Mouse (Mus musculus): ENCODE measurements at regions not wholly inside any gene's neighbourhood (a gene's known extent, or its start where the extent isn't known, plus 50 kb on each side); places are given as distances from the start of the nearest gene placed in this dataset.

DNA sequence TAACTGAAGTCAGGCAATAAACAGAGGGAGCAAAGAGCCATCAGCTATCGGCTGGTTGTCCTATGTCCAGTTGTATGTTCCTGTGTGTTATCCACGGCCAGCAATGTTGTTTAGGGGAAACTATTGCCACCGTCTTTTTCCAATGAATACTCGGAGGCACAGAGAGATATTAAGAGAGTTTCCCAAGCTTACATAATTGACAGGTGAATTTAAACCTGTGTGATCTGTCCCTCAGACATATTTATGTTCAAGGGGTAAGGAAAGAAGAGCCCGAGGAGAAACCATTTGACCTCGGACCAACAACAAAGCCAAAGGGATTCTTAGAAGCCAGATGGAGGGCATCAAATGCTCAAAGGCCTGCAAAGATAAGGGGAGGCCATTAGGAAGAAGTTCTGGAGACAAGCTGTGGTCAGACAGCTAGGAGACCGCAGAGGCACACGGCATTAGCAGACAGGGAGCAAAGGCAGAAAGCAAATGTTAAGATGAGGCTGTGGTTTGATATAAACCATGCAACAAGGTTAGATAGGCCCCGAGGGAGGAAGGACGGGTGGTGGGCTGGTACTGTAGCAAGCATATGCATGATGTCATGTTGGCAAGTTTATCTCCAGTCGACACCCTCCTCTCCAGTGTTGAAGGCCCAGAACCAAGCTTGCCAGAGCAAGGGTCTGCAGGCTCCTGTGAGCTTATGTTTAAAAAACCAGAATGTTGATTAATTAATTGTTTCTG is 82.1 kb upstream of the Cpsf6 start:
- no peak overlapping the region for H3K9ac ChIP-seq
- H3K27ac ChIP-seq: no peak overlapping the region
- 86% methylated on average over 11 of the region's 11 CpGs for WGBS
- no peaks in the 10 kb centered on the region for H3K4me1 ChIP-seq
- H3K27me3 ChIP-seq: no peaks in the 10 kb centered on the region
- H3K4me2 ChIP-seq (replicated peaks): no peak overlapping the region
- no peaks in the 10 kb centered on the region for H3K36me3 ChIP-seq
- no peaks in the 10 kb centered on the region for H3K9me3 ChIP-seq (replicated peaks)
- no peak overlapping the region for H3K4me3 ChIP-seq
- no peak for ATAC-seq (ENCODE audit: low FRiP score)

DNA sequence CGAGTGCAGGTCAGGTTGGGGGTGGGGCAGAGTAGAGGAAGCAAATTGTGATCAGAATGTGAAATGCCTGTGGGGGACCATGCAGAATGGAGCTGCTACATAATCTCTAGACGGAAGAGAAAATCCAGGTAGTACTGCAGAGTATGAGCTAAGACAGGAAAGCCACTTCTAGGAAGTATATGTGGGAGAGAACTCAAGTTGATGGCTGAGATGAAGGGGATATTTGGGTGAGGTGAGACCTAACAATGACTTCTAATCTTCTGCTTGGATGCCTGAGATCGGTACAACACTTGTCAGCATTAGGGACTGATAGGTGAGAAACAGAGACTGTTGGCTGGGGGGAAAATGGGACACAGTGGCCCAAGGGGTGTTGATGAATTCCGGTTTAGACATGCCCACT is 81.4 kb upstream of the Cpsf6 start:
- H3K9ac ChIP-seq: no peak overlapping the region
- no peak overlapping the region for H3K4me3 ChIP-seq
- no peak for ATAC-seq (ENCODE audit: low FRiP score)
- H3K9me3 ChIP-seq (replicated peaks): no peaks in the 10 kb centered on the region
- H3K27ac ChIP-seq: no peak overlapping the region
- H3K4me1 ChIP-seq: no peaks in the 10 kb centered on the region
- no peaks in the 10 kb centered on the region for H3K36me3 ChIP-seq
- no peaks in the 10 kb centered on the region for H3K27me3 ChIP-seq
- H3K4me2 ChIP-seq (replicated peaks): no peak overlapping the region
- WGBS: 88% methylated on average over 4 of the region's 4 CpGs

DNA sequence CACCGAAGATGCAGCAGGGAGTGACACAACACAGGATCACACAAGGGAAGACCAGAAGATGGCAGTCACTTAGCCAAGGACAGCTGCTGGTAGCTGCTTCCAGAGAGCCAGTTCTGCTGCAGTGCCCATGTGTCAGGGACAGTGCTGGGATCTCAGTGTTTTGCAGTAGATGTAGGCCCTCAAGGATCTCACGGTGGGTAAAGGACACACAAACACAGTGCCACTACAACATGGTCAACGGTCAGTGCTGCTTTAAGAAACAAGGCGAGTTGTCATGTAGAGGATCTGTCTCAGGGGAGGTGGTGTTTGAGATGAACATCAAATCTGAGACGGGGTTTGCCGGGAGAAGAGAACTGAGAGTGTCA is 80.5 kb upstream of the Cpsf6 start:
- Histone ChIP-seq H3K27ac (no peak overlapping the region), H3K4me3 (no peak overlapping the region), H3K4me1 (no peaks in the 10 kb centered on the region), H3K9me3 (replicated peaks) (no peaks in the 10 kb centered on the region), H3K9ac (no peak overlapping the region), H3K27me3 (no peaks in the 10 kb centered on the region), H3K36me3 (no peaks in the 10 kb centered on the region), H3K4me2 (replicated peaks) (no peak overlapping the region)
- ATAC-seq (ENCODE audit: low FRiP score): no peak
- WGBS: 90% methylated on average over 6 of the region's 6 CpGs

DNA sequence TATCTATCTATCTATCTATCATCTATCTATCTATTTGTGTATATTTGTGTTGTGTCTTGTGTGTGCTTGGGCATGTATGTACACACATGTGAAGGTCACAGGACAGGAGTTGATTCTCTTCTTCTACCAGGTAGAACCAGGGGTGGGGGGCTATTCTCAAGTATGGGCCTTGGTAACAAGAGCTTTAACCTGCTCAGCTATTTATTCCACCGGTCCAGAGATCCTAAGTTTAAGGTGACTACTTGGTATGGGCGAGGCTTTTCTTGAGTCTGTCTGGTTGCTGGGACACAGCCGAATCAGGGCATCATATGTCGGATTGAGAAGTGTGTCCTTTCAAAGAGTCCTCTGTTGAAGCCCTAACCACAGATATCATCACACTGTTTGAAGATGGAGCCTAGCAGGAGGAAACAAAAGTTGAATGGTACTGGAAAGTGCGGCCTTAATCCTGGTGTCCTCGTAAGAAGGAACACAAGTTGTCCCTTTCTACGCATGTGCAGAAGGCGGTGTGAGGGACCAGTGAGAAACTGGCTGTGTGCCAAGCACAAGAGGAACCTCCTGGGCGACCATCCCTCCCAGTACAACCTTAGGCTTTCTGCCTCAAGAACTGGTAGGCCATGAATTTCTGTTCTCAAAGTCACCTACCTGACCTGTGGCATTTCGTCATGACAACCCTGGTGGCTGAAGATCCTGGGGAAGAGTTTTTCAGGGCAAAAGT is 80.0 kb upstream of the Cpsf6 start:
- Histone ChIP-seq H3K9me3 (replicated peaks) (no peaks in the 10 kb centered on the region), H3K36me3 (no peaks in the 10 kb centered on the region), H3K4me1 (no peaks in the 10 kb centered on the region), H3K4me3 (no peak overlapping the region), H3K27ac (no peak overlapping the region), H3K4me2 (replicated peaks) (no peak overlapping the region), H3K9ac (no peak overlapping the region), H3K27me3 (no peaks in the 10 kb centered on the region)
- WGBS: 91% methylated on average over 10 of the region's 10 CpGs
- no peak for ATAC-seq (ENCODE audit: low FRiP score)

DNA sequence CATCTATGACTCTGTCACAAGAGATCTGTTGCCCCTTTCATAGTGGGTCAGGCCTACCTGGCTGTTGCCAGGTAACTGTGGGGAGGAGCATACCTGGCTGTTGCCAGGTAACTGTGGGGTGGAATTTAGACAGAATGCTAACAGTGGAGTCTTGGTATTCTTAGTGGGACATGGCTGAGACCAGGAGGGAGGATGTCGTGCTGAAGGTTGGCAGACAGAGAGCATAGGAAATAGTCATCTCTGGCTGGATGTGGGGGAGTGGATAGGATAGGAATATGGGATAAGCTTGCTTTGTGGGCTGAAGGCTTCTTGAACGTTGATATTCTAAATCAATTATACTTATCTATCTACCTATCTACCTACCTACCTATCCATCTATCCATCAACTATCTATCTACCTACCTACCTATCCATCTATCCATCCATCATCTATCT is 79.2 kb upstream of the Cpsf6 start:
- H3K9me3 ChIP-seq (replicated peaks): no peaks in the 10 kb centered on the region
- no peaks in the 10 kb centered on the region for H3K27me3 ChIP-seq
- H3K36me3 ChIP-seq: no peaks in the 10 kb centered on the region
- no peak overlapping the region for H3K9ac ChIP-seq
- 95% methylated on average over 2 of the region's 2 CpGs for WGBS
- no peaks in the 10 kb centered on the region for H3K4me1 ChIP-seq
- H3K4me3 ChIP-seq: no peak overlapping the region
- ATAC-seq (ENCODE audit: low FRiP score): no peak
- no peak overlapping the region for H3K27ac ChIP-seq
- no peak overlapping the region for H3K4me2 ChIP-seq (replicated peaks)

DNA sequence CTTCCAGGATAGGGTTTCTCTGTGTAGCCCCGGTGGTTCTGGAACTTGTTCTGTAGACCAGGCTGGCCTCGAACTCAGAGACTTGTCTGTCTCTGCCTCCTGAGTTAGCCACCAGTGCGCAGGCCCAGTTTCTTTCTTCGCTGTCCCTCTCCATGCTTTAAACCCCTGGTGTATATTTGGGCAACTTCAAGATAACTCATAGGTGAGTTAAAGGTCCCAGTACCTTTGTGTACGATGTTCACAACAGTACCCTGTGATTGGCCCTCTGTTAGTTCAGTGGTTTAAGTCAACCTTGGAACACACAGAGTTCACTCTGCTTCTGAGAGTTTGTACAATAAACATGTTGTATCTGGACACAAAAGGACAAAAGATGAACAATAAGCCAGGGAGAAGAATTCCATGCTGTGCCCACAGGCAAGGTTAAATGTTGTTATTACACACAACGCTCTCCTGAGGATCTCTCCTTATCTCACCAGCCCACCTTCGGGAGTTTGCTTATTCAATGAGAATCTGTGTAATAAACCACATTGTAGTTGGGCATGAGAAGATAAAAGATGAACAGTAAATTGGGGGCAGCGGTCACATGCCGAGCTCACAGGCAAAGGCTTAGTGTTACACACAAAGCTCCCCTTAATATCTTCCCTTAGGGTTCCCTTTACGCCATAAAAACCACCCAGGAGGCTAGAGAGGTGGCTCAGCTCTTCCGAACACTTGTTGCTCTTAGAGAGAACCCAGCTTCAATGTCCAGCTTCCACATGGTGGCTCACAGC is 78.6 kb upstream of the Cpsf6 start:
- ATAC-seq (ENCODE audit: low FRiP score): no peak
- no peak overlapping the region for H3K4me2 ChIP-seq (replicated peaks)
- H3K4me3 ChIP-seq: no peak overlapping the region
- H3K27me3 ChIP-seq: no peaks in the 10 kb centered on the region
- WGBS: 87% methylated on average over 11 of the region's 11 CpGs
- no peaks in the 10 kb centered on the region for H3K4me1 ChIP-seq
- H3K36me3 ChIP-seq: no peaks in the 10 kb centered on the region
- no peak overlapping the region for H3K9ac ChIP-seq
- H3K27ac ChIP-seq: no peak overlapping the region
- no peaks in the 10 kb centered on the region for H3K9me3 ChIP-seq (replicated peaks)

DNA sequence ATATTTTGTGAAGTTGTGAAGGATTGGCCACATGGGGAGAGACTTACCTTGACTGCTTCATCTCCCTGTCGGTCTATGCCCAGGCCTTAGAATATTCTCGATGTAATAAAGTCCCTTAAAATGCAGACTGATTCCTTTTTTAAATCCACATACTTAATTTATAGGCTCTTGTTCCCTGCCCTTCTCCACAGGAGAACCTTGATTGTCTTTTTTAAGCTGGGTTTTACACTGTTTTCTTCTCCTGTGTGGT is 77.8 kb upstream of the Cpsf6 start:
- no peak overlapping the region for H3K27ac ChIP-seq
- no peaks in the 10 kb centered on the region for H3K9me3 ChIP-seq (replicated peaks)
- no peaks in the 10 kb centered on the region for H3K4me1 ChIP-seq
- H3K4me2 ChIP-seq (replicated peaks): no peak overlapping the region
- ATAC-seq (ENCODE audit: low FRiP score): no peak
- WGBS: 80% methylated on average over 2 of the region's 2 CpGs
- H3K27me3 ChIP-seq: no peaks in the 10 kb centered on the region
- H3K36me3 ChIP-seq: no peaks in the 10 kb centered on the region
- no peak overlapping the region for H3K4me3 ChIP-seq
- H3K9ac ChIP-seq: no peak overlapping the region

DNA sequence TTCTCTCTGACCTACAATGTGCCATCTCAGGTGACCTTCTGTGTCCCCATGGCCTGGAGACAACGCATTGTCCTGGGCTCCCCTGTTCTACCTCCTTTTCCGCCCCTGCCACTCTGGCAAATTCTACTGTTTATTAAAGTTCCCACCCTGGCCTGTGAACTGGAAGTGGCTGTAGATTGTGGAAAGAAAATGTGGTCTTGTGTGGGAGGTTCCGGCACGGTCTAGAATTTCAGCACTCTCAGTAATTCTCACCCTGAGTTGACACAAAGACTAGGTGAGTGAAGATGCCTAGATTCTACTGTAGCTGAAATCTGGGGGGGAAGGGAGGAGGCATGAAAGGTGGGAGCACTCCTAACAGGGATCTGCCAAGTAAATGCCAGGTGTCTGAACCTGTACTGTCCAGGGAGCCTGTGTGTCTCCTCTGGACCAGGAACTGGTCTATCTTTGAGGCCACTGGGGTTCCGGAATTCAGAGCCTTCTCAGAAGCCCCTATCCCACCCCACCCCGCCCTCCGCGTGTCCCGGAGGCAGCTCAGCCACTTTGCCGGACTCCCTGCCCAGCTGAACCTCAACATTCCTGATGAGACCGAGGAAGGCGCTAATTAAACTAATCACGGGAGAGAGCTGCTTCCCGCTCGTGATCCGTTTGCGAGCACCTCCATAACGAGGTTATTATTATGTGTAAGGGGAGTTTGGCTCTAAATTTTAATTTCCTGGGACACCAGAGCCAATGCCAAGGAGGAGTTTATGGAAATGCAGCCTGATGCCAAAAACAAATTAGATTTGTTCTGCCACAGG is 77.3 kb upstream of the Cpsf6 start:
- H3K9ac ChIP-seq: no peak overlapping the region
- no peaks in the 10 kb centered on the region for H3K36me3 ChIP-seq
- WGBS: 70% methylated on average over 18 of the region's 18 CpGs
- ATAC-seq (ENCODE audit: low FRiP score): no peak
- H3K27me3 ChIP-seq: no peaks in the 10 kb centered on the region
- H3K27ac ChIP-seq: no peak overlapping the region
- H3K4me2 ChIP-seq (replicated peaks): no peak overlapping the region
- no peaks in the 10 kb centered on the region for H3K4me1 ChIP-seq
- no peaks in the 10 kb centered on the region for H3K9me3 ChIP-seq (replicated peaks)
- H3K4me3 ChIP-seq: no peak overlapping the region

DNA sequence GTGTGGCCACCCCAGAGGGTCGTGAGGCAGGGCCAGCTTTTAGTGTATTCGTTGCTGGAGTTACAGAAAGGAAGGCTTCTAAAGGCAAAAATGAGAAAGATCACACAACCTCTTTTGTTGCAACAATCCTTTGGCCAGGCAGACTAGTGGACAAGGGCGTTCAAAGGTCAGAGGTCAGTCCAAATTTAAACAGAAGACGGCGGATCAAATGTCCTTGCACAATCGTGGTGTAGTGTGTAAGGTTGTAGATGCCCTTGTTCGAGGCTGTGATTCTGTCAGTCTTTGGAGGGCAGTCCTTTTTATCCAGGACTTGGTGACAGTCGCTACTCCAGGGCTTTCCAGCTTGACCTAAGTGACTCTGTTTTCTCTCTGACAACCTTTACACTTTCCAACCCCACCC is 76.6 kb upstream of the Cpsf6 start:
- ATAC-seq (ENCODE audit: low FRiP score): no peak

DNA sequence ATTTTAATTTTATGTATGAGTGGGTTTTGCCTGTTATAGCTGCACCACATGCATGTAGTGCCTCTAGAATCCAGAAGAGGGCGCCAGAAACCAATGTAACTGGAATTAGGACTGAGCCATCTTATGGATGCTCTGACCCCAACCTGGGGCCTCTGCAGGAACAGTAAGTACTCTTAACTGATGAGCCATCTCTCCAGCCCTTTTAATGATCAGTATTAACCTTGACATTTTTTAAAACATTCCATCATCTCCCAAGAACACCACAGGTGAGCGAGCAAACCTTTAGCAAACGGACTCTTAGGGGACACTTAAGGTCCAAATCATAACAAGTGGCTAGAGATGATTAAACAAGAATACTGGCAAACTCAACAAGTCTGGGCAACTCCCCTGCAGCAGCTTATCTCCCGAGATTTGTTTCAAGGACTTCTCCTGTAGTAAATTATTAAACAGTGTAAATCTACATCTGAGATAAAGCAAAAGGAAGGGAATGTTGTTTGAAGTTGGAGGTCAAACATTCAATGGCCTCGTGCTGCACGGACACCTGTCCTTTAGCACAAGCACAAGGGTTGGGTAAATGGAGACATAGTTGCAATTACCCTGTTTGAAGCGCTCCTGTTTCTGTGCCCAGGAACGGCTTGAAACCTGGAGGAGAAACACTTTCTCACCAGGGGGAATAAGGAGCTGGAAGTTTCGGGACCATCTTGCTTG is 75.9 kb upstream of the Cpsf6 start:
- H3K27ac ChIP-seq: no peak overlapping the region
- no peaks in the 10 kb centered on the region for H3K4me1 ChIP-seq
- H3K4me2 ChIP-seq (replicated peaks): no peak overlapping the region
- ATAC-seq (ENCODE audit: low FRiP score): no peak
- H3K27me3 ChIP-seq: no peaks in the 10 kb centered on the region
- no peak overlapping the region for H3K4me3 ChIP-seq
- H3K9ac ChIP-seq: no peak overlapping the region
- no peaks in the 10 kb centered on the region for H3K9me3 ChIP-seq (replicated peaks)
- H3K36me3 ChIP-seq: no peaks in the 10 kb centered on the region
- WGBS: 78% methylated on average over 9 of the region's 9 CpGs

More for the DNA sequence above, 76.6 kb upstream of the Cpsf6 start:
- no peak overlapping the region for H3K27ac ChIP-seq
- H3K4me3 ChIP-seq: no peak overlapping the region
- H3K4me1 ChIP-seq: no peaks in the 10 kb centered on the region
- no peaks in the 10 kb centered on the region for H3K27me3 ChIP-seq
- WGBS: 68% methylated on average over 8 of the region's 8 CpGs
- H3K4me2 ChIP-seq (replicated peaks): no peak overlapping the region
- H3K9ac ChIP-seq: no peak overlapping the region
- H3K36me3 ChIP-seq: no peaks in the 10 kb centered on the region
- no peaks in the 10 kb centered on the region for H3K9me3 ChIP-seq (replicated peaks)

DNA sequence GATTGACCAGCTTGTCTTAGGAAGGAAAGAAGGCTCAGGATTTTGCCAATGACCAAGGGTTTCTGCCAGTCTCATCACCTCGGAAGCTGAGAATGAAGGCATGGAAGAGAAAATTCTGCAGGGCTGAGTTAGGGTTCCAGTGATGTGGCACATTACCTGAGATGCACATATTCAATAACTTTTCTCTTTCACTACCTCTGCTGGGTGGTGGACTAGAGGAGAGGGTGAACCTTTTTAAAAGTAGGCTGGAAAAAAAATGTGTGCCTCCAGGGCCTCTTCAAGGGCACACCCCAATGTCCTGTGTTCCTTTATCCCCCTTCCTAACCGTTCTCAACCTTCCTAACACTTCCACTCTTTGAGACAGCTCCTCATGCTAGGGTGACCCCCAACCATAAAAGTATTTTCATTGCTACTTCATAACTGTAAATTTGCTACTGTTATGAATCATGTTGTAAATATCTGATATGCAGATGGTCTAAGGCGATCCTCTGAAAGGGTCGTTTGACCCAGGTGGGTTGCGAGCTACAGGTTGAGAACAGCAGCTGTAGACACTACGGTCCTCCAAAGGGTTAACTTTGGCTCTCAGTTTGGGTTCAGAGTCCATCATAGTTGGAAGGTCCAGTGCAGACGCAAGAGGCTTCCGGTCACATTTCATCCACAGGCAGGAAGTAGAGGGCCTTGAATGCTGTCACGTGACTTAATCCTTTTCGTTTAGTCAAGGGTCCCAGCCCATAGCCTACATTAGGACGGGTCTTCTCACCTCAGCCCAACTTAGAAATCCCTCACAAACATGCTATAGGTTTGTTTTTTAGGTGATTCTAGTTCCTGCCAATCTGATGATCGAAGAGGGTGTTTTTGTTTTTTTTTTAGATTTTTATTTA is 75.1 kb upstream of the Cpsf6 start:
- WGBS: 68% methylated on average over 12 of the region's 12 CpGs
- H3K4me1 ChIP-seq: no peaks in the 10 kb centered on the region
- no peak overlapping the region for H3K4me2 ChIP-seq (replicated peaks)
- no peak overlapping the region for H3K9ac ChIP-seq
- H3K4me3 ChIP-seq: no peak overlapping the region
- no peaks in the 10 kb centered on the region for H3K9me3 ChIP-seq (replicated peaks)
- ATAC-seq (ENCODE audit: low FRiP score): no peak
- no peaks in the 10 kb centered on the region for H3K36me3 ChIP-seq
- no peaks in the 10 kb centered on the region for H3K27me3 ChIP-seq
- H3K27ac ChIP-seq: no peak overlapping the region

Data from hindbrain, embryonic 12.5 days (tissue).